Mouse (Mus musculus) kidney, postnatal 36 days (tissue): ENCODE measurements around the gene Fam217a.
"Not testable (repeated sequence)": the region's sequence is repeated elsewhere in the genome, so short reads cannot be mapped to it uniquely, and the experiment has no call there.

Experiments used
- DNase-seq, 2 experiments: peaks; one replicate each; pipeline ENCODE4 v3.0.0; 2021 to 2022; ENCODE audit warnings: mixed read lengths in 2 of 2

Gene Fam217a

DNA sequence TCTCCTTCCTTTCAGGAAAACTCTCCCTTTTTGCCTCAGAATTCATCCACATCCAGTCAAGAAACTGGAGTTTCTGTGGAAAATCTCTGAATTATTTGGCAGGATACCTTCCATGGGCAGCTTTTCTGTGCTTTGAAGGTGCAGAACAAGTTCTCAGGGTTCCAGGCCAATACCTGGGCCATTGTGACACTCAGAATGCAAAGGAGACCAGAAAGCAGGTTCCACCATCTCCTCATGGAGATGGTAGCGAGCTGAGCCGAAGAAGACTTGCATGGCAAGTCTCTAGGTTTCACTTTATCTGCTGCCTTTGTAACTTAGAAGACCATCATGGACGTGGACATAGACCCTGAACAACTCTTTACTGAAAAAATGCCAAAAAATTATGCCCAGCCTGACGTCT lies at the start of gene Fam217a, which contains the start of gene 4933417A18Rik:
TSS of gene Fam217a (minus strand) at position 101 of the 400 bp plus-strand sequence.
TSS of gene 4933417A18Rik (plus strand) at position 200 of the 400 bp plus-strand sequence.
- no peak for DNase-seq

DNA sequence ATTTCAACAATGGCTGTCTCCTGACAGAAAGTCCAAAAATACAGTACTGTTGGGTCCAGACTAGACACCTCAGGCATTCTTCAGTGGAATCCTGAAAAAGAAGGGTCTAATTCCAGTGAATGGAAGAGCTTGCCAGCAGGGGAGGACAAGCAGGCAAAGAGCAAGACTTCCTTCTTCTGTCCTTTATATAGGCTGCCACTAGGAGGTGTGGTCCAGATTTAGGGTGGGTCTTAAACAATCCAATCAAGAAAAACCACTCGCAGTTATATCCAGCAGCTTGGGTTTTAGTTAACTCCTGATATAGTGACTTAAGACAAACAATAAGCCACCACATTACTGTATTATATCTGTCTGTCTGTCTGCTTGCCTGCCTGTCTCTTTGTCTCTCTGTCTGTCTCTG lies 49.7 kb upstream of the Fam217a start:
- DNase-seq: no peak

DNA sequence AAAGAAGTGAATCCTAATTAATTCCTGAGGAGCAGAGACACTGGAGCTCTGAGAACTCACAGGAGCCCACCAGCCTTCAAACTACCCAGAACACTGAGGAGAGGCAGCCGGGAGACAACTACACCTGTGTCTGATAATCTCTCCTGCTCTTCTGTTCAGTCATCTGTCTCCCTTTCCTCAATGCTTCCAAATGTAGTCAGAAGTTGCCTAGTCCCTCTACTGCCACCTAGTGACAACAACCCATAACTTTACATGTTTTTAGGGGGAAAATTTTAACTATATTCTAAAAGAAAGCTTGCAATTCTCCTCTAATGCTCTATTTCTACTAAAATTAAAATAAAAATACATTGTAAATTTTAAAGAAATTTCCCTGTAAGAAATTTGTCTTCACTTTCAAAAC lies 49.0 kb upstream of the Fam217a start:
- DNase-seq: no peak

DNA sequence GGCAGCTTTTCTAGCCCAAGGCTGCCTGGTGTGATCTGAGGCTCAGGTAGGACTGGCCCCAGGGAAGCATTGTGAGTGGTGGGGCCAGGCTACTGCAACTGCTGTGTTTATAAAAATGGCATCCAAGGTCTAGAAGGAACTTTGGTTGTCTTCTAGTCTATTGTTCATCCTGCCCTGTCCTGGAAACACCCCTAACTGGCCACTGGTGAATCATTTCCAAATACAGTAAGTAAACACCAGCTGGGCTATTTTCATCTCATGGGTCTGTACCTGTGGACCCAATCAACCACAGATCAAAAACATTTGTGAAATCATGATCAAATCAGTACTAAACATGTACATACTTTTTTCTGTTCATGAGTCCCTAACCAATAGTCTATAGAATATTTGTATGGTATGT lies 48.3 kb upstream of the Fam217a start:
- DNase-seq: not testable (repeated sequence)

DNA sequence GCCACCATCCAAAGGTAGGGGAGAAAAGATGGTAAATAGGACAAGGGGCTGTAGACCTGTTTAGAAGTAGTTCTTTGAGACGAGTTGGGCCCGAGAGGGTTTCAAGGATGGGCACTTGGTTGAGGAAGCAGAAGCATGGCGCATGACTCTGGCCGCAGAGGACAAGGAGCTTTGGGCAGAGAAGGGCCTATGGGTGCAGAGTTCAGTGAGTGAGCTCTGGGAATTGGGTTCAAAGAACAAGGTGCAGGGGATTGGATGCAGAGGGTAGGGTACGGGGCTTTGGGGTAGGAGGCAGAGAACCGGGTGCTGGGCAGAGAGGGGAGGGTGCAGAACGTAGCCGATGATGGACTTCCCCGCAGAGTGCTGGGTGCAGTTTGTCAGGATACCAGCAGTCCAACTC lies 41.5 kb upstream of the Fam217a start:
- DNase-seq: peak in 1 of 2 experiments; percentile 36

DNA sequence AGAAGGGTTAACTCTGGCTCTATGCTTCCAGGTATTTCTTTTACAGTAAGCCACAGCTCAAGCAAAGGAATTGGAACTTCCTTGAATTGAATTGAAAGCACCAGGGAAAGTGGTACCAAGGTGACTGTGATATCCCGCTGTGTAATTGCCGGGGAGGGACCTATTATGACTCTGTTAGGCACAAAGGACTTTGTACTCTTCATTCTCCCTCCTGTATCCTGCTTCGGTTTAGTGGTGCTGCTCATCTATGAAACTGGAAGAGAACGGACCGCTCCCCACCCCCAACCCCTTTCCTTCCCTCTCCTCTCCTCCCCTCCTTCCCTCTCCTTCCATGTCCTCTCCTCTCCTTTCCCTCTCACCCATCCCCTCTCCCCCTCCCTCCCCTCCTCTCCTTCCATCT lies 40.8 kb upstream of the Fam217a start:
- DNase-seq: peak; percentile 39 to 69

DNA sequence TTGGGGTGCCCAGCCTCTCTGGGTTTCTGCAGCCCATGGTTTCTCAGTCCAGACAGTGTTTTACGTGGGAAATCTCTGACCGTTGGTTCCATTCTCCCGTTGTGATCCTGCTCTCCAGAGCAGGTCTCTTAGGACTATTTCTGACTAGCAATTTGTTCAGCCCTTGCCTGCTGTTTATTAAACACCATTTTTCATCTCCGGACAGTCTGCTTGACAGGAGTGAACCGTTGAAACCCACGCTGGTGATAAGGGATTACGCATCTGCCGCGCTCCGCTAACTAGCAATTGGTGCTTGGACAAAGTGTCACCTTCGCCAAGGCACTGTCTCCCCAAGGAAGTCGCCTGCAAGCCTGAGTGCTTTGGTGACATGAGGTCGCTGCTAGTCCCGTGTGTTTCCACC lies 40.3 kb upstream of the Fam217a start:
- peak in 1 of 2 experiments; percentile 44 for DNase-seq

DNA sequence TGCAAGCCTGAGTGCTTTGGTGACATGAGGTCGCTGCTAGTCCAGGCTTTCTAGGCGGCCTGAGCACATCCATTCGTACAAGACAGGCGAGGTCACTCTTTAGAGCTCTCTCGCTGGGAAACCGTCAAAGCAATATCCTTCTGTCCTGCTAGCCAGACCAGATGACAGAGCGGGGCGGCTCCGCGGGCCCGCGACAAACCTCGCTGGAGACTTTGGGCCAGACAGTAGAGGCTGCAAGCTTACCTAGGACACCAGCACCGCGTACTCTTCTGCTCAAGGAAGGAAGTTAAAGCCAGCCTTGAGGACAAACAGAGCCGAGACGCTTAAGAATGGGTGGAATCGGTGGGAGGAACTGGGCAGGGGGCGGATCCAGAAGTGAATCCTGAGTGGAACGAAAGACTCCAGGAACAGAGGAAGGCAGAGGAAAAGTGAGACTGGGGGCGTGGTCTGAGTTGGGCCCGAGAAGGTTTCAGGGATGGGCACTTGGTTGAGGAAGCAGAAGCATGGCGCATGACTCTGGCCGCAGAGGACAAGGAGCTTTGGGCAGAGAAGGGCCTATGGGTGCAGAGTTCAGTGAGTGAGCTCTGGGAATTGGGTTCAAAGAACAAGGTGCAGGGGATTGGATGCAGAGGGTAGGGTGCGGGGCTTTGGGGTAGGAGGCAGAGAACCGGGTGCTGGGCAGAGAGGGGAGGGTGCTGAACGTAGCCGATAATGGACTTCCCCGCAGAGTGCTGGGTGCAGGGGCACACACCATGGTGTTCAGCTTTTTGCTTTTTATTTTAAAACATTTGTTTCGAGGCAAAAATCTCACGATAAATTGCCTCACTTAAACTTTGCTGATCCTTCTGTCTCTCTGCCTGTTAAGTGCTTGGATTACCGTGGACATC lies 39.6 kb upstream of the Fam217a start, which contains the start of gene Eci3:
TSS of gene Eci3 (minus strand) at position 300 of the 887 bp plus-strand sequence.
- DNase-seq: peak; percentile 91 to 93

DNA sequence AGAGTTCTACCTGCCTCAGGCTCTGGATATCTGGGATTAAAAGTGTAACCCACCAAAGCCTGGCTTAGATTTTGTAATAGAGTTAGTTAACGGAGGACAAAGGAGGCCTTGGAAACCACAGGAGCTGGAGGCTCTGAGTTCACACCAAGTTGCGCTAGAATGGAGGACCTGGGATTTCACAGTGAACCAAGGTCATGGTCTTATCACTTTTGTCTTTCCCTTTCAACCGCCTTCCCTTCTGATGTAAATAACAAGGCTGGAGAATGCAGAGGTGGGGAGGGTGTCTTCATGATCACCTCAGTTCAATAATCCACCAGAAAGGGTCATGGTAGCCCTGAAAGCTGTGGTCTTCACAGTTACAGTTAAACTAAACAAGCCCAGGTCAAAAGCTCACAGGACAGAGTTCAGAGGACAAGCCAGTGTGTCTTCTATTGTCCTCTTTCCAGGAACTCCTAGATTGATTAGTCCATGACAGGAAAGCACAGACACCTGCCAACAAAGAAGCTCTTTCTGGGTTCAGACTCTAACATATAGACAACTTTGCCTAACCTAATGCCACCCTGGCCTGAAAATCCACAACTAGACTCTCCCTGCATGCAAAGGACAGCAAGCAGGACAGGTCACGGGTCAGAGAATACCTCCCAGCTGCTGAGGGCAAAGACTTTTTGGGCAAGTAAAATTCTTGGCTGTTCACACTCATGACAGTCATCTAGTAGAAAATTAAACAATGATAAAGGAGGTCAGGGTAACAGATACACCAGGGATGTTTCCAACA lies 37.1 kb upstream of the Fam217a start:
- peak; percentile 52 to 73 for DNase-seq

DNA sequence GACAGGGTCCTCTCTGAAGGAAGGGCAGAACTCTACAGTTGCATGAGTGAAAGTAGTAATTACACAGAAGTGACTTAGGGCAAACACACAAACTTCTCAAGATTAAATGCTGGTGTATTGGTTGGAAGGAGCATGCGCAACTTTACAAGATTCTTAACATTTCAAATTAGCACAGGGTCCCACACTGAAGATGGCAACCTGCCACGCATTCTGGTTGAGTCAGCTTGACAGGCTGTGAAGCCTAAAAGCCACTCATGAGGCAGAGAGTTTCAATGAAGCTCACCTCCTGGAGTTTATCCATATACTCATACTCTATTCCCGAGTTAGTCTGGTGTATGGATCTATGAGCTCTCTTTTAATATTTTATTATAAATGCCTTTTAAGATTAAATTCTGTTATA lies 34.0 kb upstream of the Fam217a start:
- DNase-seq: peak in 1 of 2 experiments; percentile 40

DNA sequence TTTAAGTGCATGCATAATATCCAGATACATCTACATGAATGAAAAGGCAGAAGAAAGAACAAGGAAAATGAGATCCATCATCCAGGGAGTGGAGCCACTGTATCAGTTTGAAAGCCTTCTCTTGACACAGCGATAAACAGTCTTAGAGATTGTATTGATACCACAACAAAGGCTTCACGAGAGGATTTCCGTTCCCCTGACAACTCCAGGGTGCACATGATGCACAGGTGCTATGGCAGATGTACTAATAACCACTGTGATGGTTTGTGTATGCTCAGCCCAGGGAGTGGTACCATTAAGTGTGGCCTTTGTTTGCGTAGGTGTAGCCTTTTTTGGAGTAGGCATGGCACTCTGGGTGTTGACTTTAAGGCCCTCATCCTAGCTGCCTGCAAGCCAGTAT lies 32.8 kb upstream of the Fam217a start:
- DNase-seq: no peak

DNA sequence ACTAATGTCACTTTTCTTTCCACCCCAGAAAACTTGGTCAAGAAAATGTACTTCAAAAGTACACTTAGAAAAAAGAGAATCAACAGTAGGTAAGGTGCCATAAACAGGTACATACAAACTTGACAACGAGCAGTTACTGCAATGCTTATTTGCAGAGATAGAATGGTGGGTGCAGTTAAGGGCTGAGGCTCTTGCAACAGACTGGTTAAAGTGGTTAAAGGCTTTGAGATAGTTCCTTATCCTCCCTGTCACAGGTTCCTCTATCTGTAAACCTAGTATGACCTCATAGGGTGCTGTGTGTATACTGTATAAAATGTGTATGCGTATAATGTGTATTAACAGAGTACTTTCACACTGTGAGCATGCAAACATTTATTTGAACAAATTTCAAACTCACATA lies 27.3 kb upstream of the Fam217a start:
- DNase-seq: not testable (repeated sequence)

DNA sequence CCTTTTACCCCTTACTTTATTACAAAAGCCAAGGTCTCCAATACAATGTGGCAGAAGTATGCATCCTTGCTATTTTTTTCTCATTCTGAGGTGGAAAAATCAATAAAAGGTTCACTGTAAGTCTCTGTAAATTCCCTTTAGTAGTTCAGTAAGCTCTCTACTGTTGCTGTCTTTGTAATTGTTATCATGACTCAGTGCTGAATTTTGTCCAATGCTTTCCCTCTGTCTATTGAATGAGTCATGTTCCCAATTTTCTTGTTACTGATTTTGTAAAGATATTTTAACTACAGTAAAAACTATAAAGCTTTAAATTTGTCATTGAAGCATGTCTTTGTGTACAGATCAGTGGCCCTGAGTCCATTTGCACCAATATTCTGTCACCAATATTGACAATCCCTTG lies 18.3 kb upstream of the Fam217a start:
- DNase-seq: no peak

DNA sequence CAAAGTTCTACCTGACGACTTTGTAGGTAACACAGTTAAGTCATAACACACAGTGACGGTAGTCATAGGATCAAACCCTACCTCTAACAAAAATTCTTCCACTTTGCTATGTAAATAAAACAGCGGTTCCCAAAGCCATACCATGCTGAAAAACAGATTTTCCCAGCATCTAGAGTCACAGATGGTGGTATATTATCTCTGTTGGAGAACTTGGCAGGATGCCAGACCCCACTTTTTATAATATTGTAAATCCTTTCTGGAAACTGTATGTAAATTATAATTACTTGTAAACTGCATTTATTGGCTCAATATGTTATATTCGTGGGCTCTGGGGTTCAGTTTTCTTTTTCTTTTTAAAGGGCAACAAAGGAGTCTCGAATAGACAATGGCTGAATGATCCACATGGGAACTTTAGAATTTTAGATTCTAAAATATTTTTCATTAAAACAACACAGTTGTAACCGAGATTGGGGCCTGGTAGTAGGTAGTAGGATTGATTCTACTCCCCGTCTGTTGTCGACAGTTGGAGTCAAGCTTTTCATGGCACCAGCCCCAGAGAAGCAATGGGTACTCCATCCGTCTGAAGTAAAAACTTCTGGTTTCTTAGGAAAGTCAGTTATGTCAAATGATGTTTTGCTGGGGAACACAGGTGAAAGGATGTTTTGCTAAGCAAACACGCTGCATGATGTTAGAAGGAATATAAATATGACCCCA lies 11.0 kb upstream of the Fam217a start:
- DNase-seq: no peak

DNA sequence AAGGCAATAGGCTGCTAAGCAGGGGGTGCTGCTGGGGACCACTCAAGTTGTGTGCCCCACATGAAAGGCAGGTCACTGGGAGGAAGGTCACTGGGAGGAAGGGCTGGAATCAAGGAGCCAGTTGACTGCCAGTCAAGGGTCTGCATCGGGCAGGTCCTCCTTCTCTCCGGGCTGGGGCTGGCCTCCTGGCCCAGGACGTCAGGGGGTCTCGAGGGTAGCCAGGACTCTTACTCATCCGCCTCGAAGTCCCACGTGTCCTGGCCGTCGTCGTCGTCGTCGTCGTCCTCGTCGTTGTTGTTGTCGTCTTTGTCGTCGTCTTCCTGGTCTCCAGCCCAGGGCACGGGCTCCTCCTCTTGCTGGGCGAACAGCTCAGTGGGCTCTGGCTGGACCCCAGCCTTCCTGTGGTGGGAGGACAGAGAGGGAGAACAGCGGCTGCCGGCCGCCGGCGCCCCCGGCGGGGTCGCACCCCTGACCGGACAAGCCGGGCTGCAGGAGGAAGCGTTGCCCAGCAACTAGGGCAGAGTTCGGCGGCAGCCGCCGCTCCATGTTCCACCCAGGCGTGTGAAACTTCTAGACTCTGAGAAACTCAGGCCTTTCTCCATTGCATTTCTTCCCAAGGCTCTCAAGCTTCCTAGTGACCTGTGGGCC lies 7.5 kb downstream of the Fam217a start:
- peak; percentile 23 to 59 for DNase-seq

DNA sequence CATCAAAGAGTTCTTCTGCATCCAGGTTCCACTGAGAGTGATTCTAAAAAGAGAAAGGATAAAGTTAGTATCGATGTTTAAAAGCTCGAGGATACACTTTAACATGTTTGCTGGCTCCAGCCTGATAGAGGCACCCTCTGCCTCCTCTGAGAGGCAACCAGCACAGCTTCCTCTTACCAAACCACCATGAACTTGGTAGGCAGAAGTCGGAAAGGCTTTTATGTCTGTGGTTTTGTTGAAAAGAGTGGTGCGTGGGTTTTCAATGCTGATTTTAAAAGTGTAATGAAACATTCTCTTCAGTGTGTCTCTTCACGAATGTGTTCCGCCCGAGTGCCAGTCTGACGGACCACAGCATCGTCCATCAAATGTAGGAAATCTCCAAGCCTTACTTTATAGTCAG lies 9.5 kb downstream of the Fam217a start:
- no peak for DNase-seq

DNA sequence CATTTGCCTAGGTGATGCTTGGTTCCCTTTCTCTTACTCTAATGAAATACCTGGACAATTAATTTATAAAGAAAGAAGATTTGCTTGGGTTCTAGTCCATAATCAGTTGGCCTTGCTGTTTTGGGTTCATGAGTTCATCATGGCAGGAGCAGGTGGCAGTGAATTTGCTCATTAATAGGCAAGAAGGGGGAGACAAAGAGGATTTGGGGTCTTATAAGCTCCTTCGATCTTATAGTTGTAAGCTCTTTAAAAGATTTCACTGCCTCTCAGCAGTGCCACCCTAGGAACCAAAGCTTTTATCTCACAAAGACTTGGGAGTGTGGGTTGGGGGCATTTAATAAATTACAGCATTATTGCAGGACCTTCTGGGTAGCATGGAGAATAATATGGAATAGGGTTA lies 31.2 kb downstream of the Fam217a start:
- DNase-seq: no peak

DNA sequence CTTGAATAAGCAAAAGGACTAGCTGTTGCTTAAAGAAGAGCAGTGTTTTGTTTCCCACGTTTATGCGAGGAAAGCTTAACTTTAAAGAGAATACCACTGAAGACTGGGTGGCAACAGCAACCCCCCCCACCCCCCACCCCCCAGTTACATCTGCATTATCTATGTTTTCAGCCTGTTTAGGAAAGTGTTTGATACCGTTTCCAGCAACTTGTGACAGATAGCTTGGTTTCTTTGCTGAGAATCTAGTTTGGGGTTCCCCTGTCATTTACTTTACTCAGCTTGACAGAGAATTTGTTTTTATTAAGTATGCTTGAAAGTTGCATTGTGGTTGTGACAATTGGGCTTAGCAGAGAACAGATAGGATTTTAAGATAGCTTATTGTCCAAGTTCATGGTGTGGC lies 47.6 kb downstream of the Fam217a start:
- no peak for DNase-seq

DNA sequence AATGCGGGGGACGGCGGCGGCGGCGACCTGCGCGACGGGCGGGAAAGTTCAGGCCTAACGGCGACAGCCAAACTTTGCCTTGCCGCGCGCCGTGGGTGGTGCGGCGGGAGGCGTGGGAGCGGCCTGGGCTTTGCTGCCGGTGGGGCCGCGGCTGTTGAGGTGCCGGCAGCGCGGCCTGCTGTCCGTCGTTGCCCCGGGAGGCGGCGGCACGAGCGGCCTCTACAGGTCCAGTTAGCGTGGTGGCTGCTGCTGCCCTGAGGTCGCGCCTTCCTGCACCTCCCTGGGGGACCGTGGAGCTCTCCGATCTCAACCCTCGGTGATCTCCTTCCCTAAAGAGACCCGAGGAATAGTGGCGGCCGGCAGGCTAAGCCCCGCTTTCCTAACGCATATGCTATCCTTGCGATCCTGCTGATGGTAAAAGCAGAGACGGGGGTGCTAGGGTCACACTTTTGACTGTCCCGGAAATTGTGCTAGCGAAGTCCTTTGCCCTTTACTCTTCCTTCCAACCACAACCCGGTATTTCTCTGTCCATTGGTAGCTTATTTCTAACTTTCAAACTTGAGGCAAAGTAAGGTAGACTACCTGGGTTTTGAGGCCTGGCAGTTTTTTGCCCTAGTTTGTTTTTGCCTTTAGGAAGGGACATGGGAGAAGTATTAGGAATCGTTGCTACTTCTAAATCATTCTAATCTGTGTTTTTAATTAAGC lies 48.2 kb downstream of the Fam217a start:
- peak; percentile 68 to 81 for DNase-seq

DNA sequence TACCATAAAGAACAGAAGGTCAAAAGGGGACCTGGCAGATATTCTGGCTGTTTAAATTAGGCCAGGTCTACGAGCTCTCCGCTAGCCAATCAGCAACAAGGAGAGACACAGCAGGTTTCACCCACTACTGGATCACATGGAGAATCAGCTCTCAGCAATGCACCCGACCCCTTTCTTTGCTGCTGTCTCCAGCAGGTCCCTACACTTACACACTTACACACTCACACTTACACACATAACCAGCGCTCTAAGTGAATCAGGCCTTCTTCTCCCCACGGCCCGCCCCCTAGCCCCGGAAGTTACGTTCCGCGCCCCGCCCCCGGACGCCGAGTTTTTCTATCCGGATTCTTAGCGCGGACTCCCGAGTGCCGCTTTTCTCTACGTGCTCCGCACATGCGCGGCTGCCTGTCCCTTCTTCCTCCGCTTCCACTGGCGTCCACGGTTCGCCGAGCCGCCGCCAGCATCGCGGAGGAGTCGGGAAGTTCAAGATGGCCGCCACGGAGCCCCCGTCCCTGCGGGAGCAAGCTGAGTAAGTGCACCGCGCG lies 48.9 kb downstream of the Fam217a start, which contains the start of gene Prpf4b:
TSS of gene Prpf4b (plus strand) at position 137 of the 545 bp plus-strand sequence.
- DNase-seq: peak; percentile 93 to 97

DNA sequence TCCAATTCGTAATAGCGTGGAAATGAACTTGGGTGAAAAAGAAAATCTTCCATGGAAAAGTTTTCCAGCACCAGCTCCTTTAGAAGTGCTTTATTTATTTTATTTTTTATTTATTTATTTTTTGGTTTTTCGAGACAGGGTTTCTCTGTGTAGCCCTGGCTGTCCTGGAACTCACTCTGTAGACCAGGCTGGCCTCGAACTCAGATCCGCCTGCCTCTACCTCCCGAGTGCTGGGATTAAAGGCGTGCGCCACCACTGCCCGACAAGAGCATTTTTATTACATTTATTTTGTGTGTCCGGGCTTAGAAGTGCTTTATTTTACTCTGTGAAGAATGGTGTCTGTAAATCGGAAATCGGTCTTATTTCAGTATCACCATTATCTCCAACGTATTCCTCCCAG lies 49.4 kb downstream of the Fam217a start:
- peak in 1 of 2 experiments; percentile 18 for DNase-seq
